9 mouse cellular contexts compared by ENCODE assay signal in the genomic region with DNA sequence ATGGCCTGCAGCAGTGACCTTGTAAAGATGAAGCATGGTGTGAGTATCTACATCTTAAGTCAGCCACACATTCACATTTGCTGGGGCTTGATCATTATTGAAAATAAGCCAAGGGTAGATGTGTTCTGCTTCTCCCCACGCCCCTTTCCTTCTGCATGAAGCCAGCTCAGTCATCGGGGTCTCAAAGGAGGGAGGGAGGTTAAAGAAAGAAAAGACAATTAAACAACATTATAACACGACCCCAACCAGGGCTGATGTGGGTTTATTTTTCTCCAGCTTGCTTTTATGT.
A peak's percentile ranks its signal among the peaks of the same experiment; 100 is the strongest.
DNase-seq lines count a peak whose midpoint lies in the region; ATAC-seq and TF ChIP-seq lines count a peak whose summit lies in the region.
"Had no signal": no experiment of that assay in that cellular context is flagged by ENCODE, and none has a peak within 500 bp of the region (broad histone marks: within the 10 kb centered on the region; RNA-seq: fewer than 3 reads in every experiment).

No protein-coding gene starts in this region.

- TF ChIP-seq CTCF in liver, postnatal 0 days (IDR thresholded peaks at IDR 0.05; ENCODE audit: low read depth): no peak

- H3K4me3 ChIP-seq in midbrain, embryonic 10.5 days: no peak overlapping the region
- H3K4me3 ChIP-seq in midbrain, embryonic 16.5 days (ENCODE audit: low read depth, low read length): no peak overlapping the region
- H3K4me3 ChIP-seq in embryonic facial prominence, embryonic 12.5 days: no peak overlapping the region
- peak overlapping the region; percentile 55 for H3K4me3 ChIP-seq in liver, postnatal 0 days (ENCODE audit: low read depth, low read length)

- H3K36me3 ChIP-seq in midbrain, embryonic 10.5 days: peaks cover 26% of the 10 kb centered on the region
- H3K36me3 ChIP-seq in midbrain, embryonic 16.5 days (ENCODE audit: control insufficient read depth, insufficient read depth, low read length): no peaks in the 10 kb centered on the region
- peaks cover 10% of the 10 kb centered on the region; the same call in 1 of the 2 replicates for H3K36me3 ChIP-seq in embryonic facial prominence, embryonic 12.5 days
- peaks cover 23% of the 10 kb centered on the region for H3K36me3 ChIP-seq in liver, postnatal 0 days (replicated peaks; ENCODE audit: insufficient read depth, low read length)

- intact Hi-C loops in heart, postnatal 25 days (cut with DNase I): no loop called here

- peak; percentile 21 for DNase-seq in heart, adult 8-10 months (ENCODE audit: low spot score)
- no peak for DNase-seq in heart, postnatal 25 days (ENCODE audit: low spot score)
- DNase-seq in midbrain, embryonic 10.5 days (ENCODE audit: low spot score): no peak
- no peak for DNase-seq in liver, postnatal 0 days
- no peak for DNase-seq in neural tube, embryonic 10.5 days (ENCODE audit: extremely low spot score, low spot score)
- DNase-seq in embryo, embryonic 10.5 days (ENCODE audit: low spot score): no peak

- peaks cover 20% of the 10 kb centered on the region for H3K4me1 ChIP-seq in midbrain, embryonic 10.5 days
- no peaks in the 10 kb centered on the region for H3K4me1 ChIP-seq in midbrain, embryonic 16.5 days (ENCODE audit: control insufficient read depth, insufficient read depth, low read length)
- H3K4me1 ChIP-seq in embryonic facial prominence, embryonic 12.5 days: peaks cover 8% of the 10 kb centered on the region; the same call in 1 of the 2 replicates
- peaks cover 14% of the 10 kb centered on the region for H3K4me1 ChIP-seq in liver, postnatal 0 days (ENCODE audit: insufficient read depth)

- ATAC-seq in midbrain, embryonic 16.5 days: no peak
- ATAC-seq in embryonic facial prominence, embryonic 12.5 days (ENCODE audit: insufficient number of reproducible peaks, insufficient read depth, low FRiP score, low TSS enrichment): no peak
- no peak for ATAC-seq in liver, postnatal 0 days

- 95% methylated on average over 3 of the region's 3 CpGs for WGBS in midbrain, embryonic 10.5 days
- WGBS in midbrain, embryonic 16.5 days: 94% methylated on average over 3 of the region's 3 CpGs
- 93% methylated on average over 3 of the region's 3 CpGs for WGBS in embryonic facial prominence, embryonic 12.5 days
- 68% methylated on average over 3 of the region's 3 CpGs for WGBS in liver, postnatal 0 days (ENCODE audit: insufficient replicate concordance)

- peak overlapping the region; percentile 85; the same call in 1 of the 2 replicates for H3K27ac ChIP-seq in midbrain, embryonic 10.5 days (replicated peaks)
- H3K27ac ChIP-seq in midbrain, embryonic 16.5 days (ENCODE audit: low read length): no peak overlapping the region
- no peak overlapping the region for H3K27ac ChIP-seq in embryonic facial prominence, embryonic 12.5 days
- 0 out of 2 replicates have a peak overlapping the region, but pooled peaks have one; percentile 25 for H3K27ac ChIP-seq in liver, postnatal 0 days (ENCODE audit: low read depth)
- H3K27ac ChIP-seq: forebrain, embryonic 12.5 days had no signal

- no peak overlapping the region for H3K4me2 ChIP-seq in midbrain, embryonic 16.5 days (ENCODE audit: low read length)
- H3K4me2 ChIP-seq in embryonic facial prominence, embryonic 12.5 days (replicated peaks): peak overlapping the region; percentile 57; the same call in 1 of the 2 replicates
- peak overlapping the region; percentile 65 for H3K4me2 ChIP-seq in liver, postnatal 0 days (ENCODE audit: low read depth, low read length)

- TF ChIP-seq EP300 in liver, postnatal 0 days (IDR thresholded peaks at IDR 0.05; ENCODE audit: low read depth): no peak

- H3K9me3 ChIP-seq in midbrain, embryonic 10.5 days (replicated peaks): no peaks in the 10 kb centered on the region
- H3K9me3 ChIP-seq in midbrain, embryonic 16.5 days (replicated peaks; ENCODE audit: control insufficient read depth, low read length, poor library complexity, severe bottlenecking): no peaks in the 10 kb centered on the region
- no peaks in the 10 kb centered on the region for H3K9me3 ChIP-seq in embryonic facial prominence, embryonic 12.5 days
- no peaks in the 10 kb centered on the region for H3K9me3 ChIP-seq in liver, postnatal 0 days (ENCODE audit: low read length)
- H3K9me3 ChIP-seq: forebrain, embryonic 12.5 days had no signal

- H3K27me3 ChIP-seq in midbrain, embryonic 10.5 days (ENCODE audit: low read depth, poor library complexity, severe bottlenecking): no peaks in the 10 kb centered on the region
- no peaks in the 10 kb centered on the region for H3K27me3 ChIP-seq in midbrain, embryonic 16.5 days (ENCODE audit: control insufficient read depth, insufficient read depth, low read depth, low read length)
- H3K27me3 ChIP-seq in embryonic facial prominence, embryonic 12.5 days: no peaks in the 10 kb centered on the region
- no peaks in the 10 kb centered on the region for H3K27me3 ChIP-seq in liver, postnatal 0 days (ENCODE audit: insufficient read depth, low read length)
- H3K27me3 ChIP-seq: forebrain, embryonic 12.5 days had no signal

- no peak overlapping the region for H3K9ac ChIP-seq in midbrain, embryonic 16.5 days (ENCODE audit: low read depth, low read length)
- H3K9ac ChIP-seq in embryonic facial prominence, embryonic 12.5 days: no peak overlapping the region
- H3K9ac ChIP-seq in liver, postnatal 0 days (replicated peaks): no peak overlapping the region; the same call in 1 of the 2 replicates

Comparison
In these comparisons a context has a peak if more than half of its experiments do, and no peak if none do; other contexts are left out.
1. H3K27ac ChIP-seq: peak in midbrain, embryonic 10.5 days (single experiment) and liver, postnatal 0 days (single experiment); none in midbrain, embryonic 16.5 days (single experiment) and embryonic facial prominence, embryonic 12.5 days (single experiment).